Mouse (Mus musculus) hindbrain, embryonic 11.5 days (tissue): ENCODE data around the gene Lin54. TPM values are rescaled to one million over a fixed set of nuclear protein-coding genes. Genes with fewer than 3 reads are reported as not detected.

Source experiments
- ATAC-seq: fragments of 200-750 bp; cut with Nextera tagmentation; 2 replicates; pipeline ENCODE4 v1.8.0; 2017; ENCODE audit warnings: mild to moderate bottlenecking, moderate TSS enrichment, moderate library complexity; ENCODE audit not compliant: low FRiP score
- DNase-seq: peaks from one replicate; pipeline ENCODE4 v3.0.0-alpha.2; 2015; ENCODE audit warnings: low spot score
- H3K27ac ChIP-seq: fragments of 300-500 bp; sonication (generic); 2 replicates; pipeline ENCODE4 v1.5.1; 2014; ENCODE audit warnings: mild to moderate bottlenecking, low read depth, low read length
- H3K27me3 ChIP-seq: fragments of 300-500 bp; sonication (generic); 2 replicates; pipeline ENCODE4 v1.6.1; 2014; ENCODE audit warnings: mild to moderate bottlenecking, low read length, moderate library complexity, mixed read lengths; ENCODE audit not compliant: control insufficient read depth, insufficient read depth
- H3K36me3 ChIP-seq: fragments of 300-500 bp; sonication (generic); 2 replicates; pipeline ENCODE4 v1.6.1; 2014; ENCODE audit warnings: mild to moderate bottlenecking, low read length, moderate library complexity, mixed read lengths; ENCODE audit not compliant: control insufficient read depth, insufficient read depth
- H3K4me1 ChIP-seq: fragments of 300-500 bp; sonication (generic); replicated peaks from 2 replicates; pipeline ENCODE4 v1.6.1; 2014; ENCODE audit warnings: low read length, mixed read lengths; ENCODE audit not compliant: control insufficient read depth, insufficient read depth
- H3K4me2 ChIP-seq: fragments of 300-500 bp; sonication (generic); replicated peaks from 2 replicates; pipeline ENCODE4 v1.6.1; 2014; ENCODE audit warnings: mild to moderate bottlenecking, low read depth, low read length
- H3K4me3 ChIP-seq: fragments of 300-500 bp; sonication (generic); 2 replicates; pipeline ENCODE4 v1.5.1; 2014; ENCODE audit warnings: low read depth, low read length
- H3K9ac ChIP-seq: fragments of 300-500 bp; sonication (generic); 2 replicates; pipeline ENCODE4 v1.6.1; 2014; ENCODE audit warnings: low read depth, low read length
- H3K9me3 ChIP-seq: fragments of 300-500 bp; sonication (generic); 2 replicates; pipeline ENCODE4 v1.6.1; 2016; ENCODE audit warnings: low read length; ENCODE audit not compliant: control insufficient read depth
- WGBS: fragments of 180-500 bp; shearing (Covaris S2); extraction: QIAGEN DNeasy Blood & Tissue Kit; methylation state at CpG from one replicate; pipeline ENCODE4 v1.1.7; 2014; 5-methylcytosine and 5-hydroxymethylcytosine counted together
- polyA plus RNA-seq: library from polyadenylated mRNA; unstranded; fragments of >200 nt; fragmentation: Nextera tagmentation; extraction: Ambion mirVana; gene quantifications from 2 replicates; pipeline ENCODE4 v1.2.1, GENCODE M21; 2014

The Lin54 gene
- polyA plus RNA-seq, 1 experiment from 2014 or later: 16.6 TPM

- Histone ChIP-seq H3K4me1 (no peaks in the 10 kb centered on the region), H3K36me3 (0 out of 2 replicates have a peak, but pooled peaks cover 2% of the 10 kb centered on the region)
These were observed 92.0 kb downstream of the Lin54 start for GRCm38 (mm10) chr5:100408485-100408884.

GRCm38 (mm10) chr5:100396753-100397152, 103.7 kb downstream of the Lin54 start:
- Histone ChIP-seq H3K4me3 (no peak overlapping the region), H3K4me1 (no peaks in the 10 kb centered on the region), H3K27ac (no peak overlapping the region), H3K9ac (no peak overlapping the region), H3K27me3 (no peaks in the 10 kb centered on the region), H3K4me2 (no peak overlapping the region), H3K9me3 (no peaks in the 10 kb centered on the region), H3K36me3 (peaks cover 9% of the 10 kb centered on the region; the same call in 1 of the 2 replicates)
- 97% methylated on average over 3 of the region's 3 CpGs for WGBS
- DNase-seq (no peak), ATAC-seq (no peak)

More at GRCm38 (mm10) chr5:100408485-100408884, 92.0 kb downstream of the Lin54 start:
- H3K4me2 ChIP-seq: no peak overlapping the region
- no peak overlapping the region for H3K27ac ChIP-seq
- no peaks in the 10 kb centered on the region for H3K9me3 ChIP-seq
- no peak overlapping the region for H3K9ac ChIP-seq
- H3K4me3 ChIP-seq: no peak overlapping the region
- WGBS: 85% methylated on average over 5 of the region's 5 CpGs
- no peaks in the 10 kb centered on the region for H3K27me3 ChIP-seq
- DNase-seq: no peak
- no peak for ATAC-seq

GRCm38 (mm10) chr5:100393681-100394080, 106.8 kb downstream of the Lin54 start:
- H3K27me3 ChIP-seq: no peaks in the 10 kb centered on the region
- ATAC-seq: no peak
- peaks cover 9% of the 10 kb centered on the region; the same call in 1 of the 2 replicates for H3K36me3 ChIP-seq
- no peak overlapping the region for H3K4me3 ChIP-seq
- H3K9ac ChIP-seq: no peak overlapping the region
- H3K4me1 ChIP-seq: no peaks in the 10 kb centered on the region
- no peak overlapping the region for H3K27ac ChIP-seq
- no peaks in the 10 kb centered on the region for H3K9me3 ChIP-seq
- 94% methylated on average over 3 of the region's 3 CpGs for WGBS
- no peak overlapping the region for H3K4me2 ChIP-seq
- DNase-seq: no peak

- no peak for ATAC-seq
- no peaks in the 10 kb centered on the region for H3K9me3 ChIP-seq
- H3K27ac ChIP-seq: no peak overlapping the region
- H3K9ac ChIP-seq: no peak overlapping the region
- no peak for DNase-seq
- H3K4me3 ChIP-seq: no peak overlapping the region
- H3K27me3 ChIP-seq: no peaks in the 10 kb centered on the region
- H3K4me2 ChIP-seq: no peak overlapping the region
- WGBS: 93% methylated on average over 20 of the region's 20 CpGs
- no peaks in the 10 kb centered on the region for H3K4me1 ChIP-seq
- peaks cover 9% of the 10 kb centered on the region; the same call in 1 of the 2 replicates for H3K36me3 ChIP-seq
These were observed 107.9 kb downstream of the Lin54 start for GRCm38 (mm10) chr5:100392436-100392955.

Other genes starting within 250 kb of the Lin54 start
- 103 and 107 TPM in 2 replicates for gene Sec31a, start 84.4 kb downstream of the Lin54 start, polyA plus RNA-seq
- 229 and 239 TPM in 2 replicates for gene Cops4, start 17.7 kb upstream of the Lin54 start, polyA plus RNA-seq
- 3.0 and 3.9 TPM in 2 replicates for gene Plac8, start 71.6 kb upstream of the Lin54 start, polyA plus RNA-seq
- 48.4 and 55.5 TPM in 2 replicates for gene Coq2, start 174.5 kb upstream of the Lin54 start, polyA plus RNA-seq
- gene Hpse, start 219.1 kb upstream of the Lin54 start, polyA plus RNA-seq: 1.6 and 2.4 TPM in 2 replicates